Mouse (Mus musculus): ENCODE measurements around the gene Nras. TPM values are rescaled to one million over a fixed set of nuclear protein-coding genes. Genes with fewer than 3 reads are reported as not detected.
A peak's percentile ranks its signal among the peaks of the same experiment; 100 is the strongest.

Gene Nras
- polyA plus RNA-seq, 1 experiment from 2014 or later: 98.0 TPM

DNA sequence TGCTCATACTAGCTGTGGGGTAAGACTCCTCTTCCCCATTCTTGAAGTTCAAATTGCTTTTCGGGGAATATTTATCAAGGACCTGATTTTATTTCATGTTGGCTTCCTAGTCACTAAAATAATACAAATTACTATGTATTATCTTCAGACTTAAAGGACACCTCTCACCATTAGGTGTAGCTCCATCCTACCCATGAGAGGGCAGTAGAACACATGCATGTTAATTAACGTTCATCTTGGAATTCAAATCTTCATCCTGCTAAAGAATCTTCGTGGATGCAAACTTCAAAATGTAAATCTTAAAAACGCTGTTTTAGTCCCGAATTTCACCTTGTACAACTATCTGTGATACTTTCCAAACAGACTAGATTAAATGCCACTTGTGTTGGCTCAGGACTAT is 43.1 kb downstream of the Nras start:
- WGBS: 46% methylated on average over 5 of the region's 5 CpGs
- no peak overlapping the region for H3K4me3 ChIP-seq
- no peaks in the 10 kb centered on the region for H3K9me3 ChIP-seq
- H3K27me3 ChIP-seq: no peaks in the 10 kb centered on the region
- no peak overlapping the region for H3K4me2 ChIP-seq
- H3K4me1 ChIP-seq: peaks cover 7% of the 10 kb centered on the region
- no peak for ATAC-seq (ENCODE audit: insufficient number of reproducible peaks, low FRiP score, low TSS enrichment, low read depth)
- no peaks in the 10 kb centered on the region for H3K36me3 ChIP-seq
- no peak overlapping the region for H3K9ac ChIP-seq
- no peak overlapping the region for H3K27ac ChIP-seq

GRCm38 (mm10) chr3:103101909-103102308 is 43.8 kb downstream of the Nras start:
- H3K36me3 ChIP-seq: no peaks in the 10 kb centered on the region
- no peaks in the 10 kb centered on the region for H3K9me3 ChIP-seq
- peak overlapping the region; percentile 81 for H3K4me2 ChIP-seq
- no peaks in the 10 kb centered on the region for H3K27me3 ChIP-seq
- H3K4me1 ChIP-seq: peaks cover 7% of the 10 kb centered on the region
- H3K9ac ChIP-seq: peak overlapping the region; percentile 66
- ATAC-seq (ENCODE audit: insufficient number of reproducible peaks, low FRiP score, low TSS enrichment, low read depth): peak; percentile 32; the same call in 1 of the 2 replicates
- WGBS: 2% methylated on average over 14 of the region's 14 CpGs
- H3K27ac ChIP-seq: peak overlapping the region; percentile 85
- peak overlapping the region; percentile 83 for H3K4me3 ChIP-seq

- ATAC-seq (ENCODE audit: insufficient number of reproducible peaks, low FRiP score, low TSS enrichment, low read depth): peak; percentile 96
- under 1% methylated on average over 72 of the region's 72 CpGs for WGBS
- peaks cover 7% of the 10 kb centered on the region for H3K4me1 ChIP-seq
- H3K27ac ChIP-seq: peak within 1 kb of the TSS; percentile 85
- H3K27me3 ChIP-seq: no peaks in the 10 kb centered on the region
- H3K4me2 ChIP-seq: peak within 1 kb of the TSS; percentile 81
- H3K9ac ChIP-seq: peak within 1 kb of the TSS; percentile 66
- H3K4me3 ChIP-seq: peak within 1 kb of the TSS; percentile 83
- H3K36me3 ChIP-seq: no peaks in the 10 kb centered on the region
- H3K9me3 ChIP-seq: no peaks in the 10 kb centered on the region
Measured at GRCm38 (mm10) chr3:103102454-103103390, 44.6 kb downstream of the Nras start, which contains the start of gene Dennd2c. Gene Dennd2c (plus strand): TSS chr3:103102604.

- Histone ChIP-seq H3K4me1 (no peaks in the 10 kb centered on the region), H3K27ac (no peak overlapping the region), H3K36me3 (no peaks in the 10 kb centered on the region), H3K9ac (no peak overlapping the region), H3K4me3 (no peak overlapping the region), H3K9me3 (no peaks in the 10 kb centered on the region), H3K27me3 (no peaks in the 10 kb centered on the region), H3K4me2 (no peak overlapping the region)
- ATAC-seq (ENCODE audit: insufficient number of reproducible peaks, low FRiP score, low TSS enrichment, low read depth): no peak
- 79% methylated on average over 7 of the region's 7 CpGs for WGBS
Measured at GRCm38 (mm10) chr3:103107565-103108240, 49.6 kb downstream of the Nras start.

DNA sequence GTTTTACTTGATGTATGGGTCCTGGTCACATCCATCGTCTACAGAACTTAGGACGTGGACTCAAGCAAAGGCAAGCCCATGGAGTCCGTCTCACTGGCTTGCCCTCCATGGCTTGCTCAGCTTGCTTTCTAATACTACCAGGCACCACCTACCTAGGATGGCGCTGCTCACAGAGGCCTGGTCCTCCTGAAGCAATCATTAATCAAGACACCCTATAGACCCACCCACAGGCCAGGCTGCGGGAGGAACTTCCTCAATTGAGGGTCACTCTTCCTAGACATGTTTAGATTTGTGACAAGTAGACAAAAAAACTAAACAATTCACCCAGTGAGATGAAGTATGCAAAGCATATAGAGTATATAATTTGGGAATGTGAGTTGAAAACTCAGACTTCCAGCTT is 54.1 kb downstream of the Nras start:
- no peak for ATAC-seq (ENCODE audit: insufficient number of reproducible peaks, low FRiP score, low TSS enrichment, low read depth)
- no peaks in the 10 kb centered on the region for H3K9me3 ChIP-seq
- H3K27me3 ChIP-seq: no peaks in the 10 kb centered on the region
- no peak overlapping the region for H3K4me3 ChIP-seq
- H3K27ac ChIP-seq: no peak overlapping the region
- 66% methylated on average over 5 of the region's 5 CpGs for WGBS
- H3K4me1 ChIP-seq: no peaks in the 10 kb centered on the region
- no peak overlapping the region for H3K9ac ChIP-seq
- no peaks in the 10 kb centered on the region for H3K36me3 ChIP-seq
- H3K4me2 ChIP-seq: no peak overlapping the region

Other genes starting within 250 kb of the Nras start
- gene Sycp1, start 122.2 kb upstream of the Nras start, polyA plus RNA-seq (2015; fragmentation: Nextera tagmentation; extraction: Ambion mirVana): not detected in 2 replicates
- gene Nr1h5, start 94.2 kb upstream of the Nras start, polyA plus RNA-seq (2015; fragmentation: Nextera tagmentation; extraction: Ambion mirVana): not detected in 2 replicates
- 65.4 and 68.1 TPM in 2 replicates for gene Sike1, start 62.6 kb upstream of the Nras start, polyA plus RNA-seq (2015; fragmentation: Nextera tagmentation; extraction: Ambion mirVana)
- gene Csde1, start 37.9 kb upstream of the Nras start, polyA plus RNA-seq (2015; fragmentation: Nextera tagmentation; extraction: Ambion mirVana): 312 and 324 TPM in 2 replicates
- 6.2 and 20.5 TPM in 2 replicates for gene Ampd1, start 15.7 kb downstream of the Nras start, polyA plus RNA-seq (2015; fragmentation: Nextera tagmentation; extraction: Ambion mirVana)
- 16.3 and 16.7 TPM in 2 replicates for gene Dennd2c, start 44.3 kb downstream of the Nras start, polyA plus RNA-seq (2015; fragmentation: Nextera tagmentation; extraction: Ambion mirVana)
- 180 and 186 TPM in 2 replicates for gene Bcas2, start 113.4 kb downstream of the Nras start, polyA plus RNA-seq (2015; fragmentation: Nextera tagmentation; extraction: Ambion mirVana)
- gene Trim33, start 221.0 kb downstream of the Nras start, polyA plus RNA-seq (2015; fragmentation: Nextera tagmentation; extraction: Ambion mirVana): 15.3 and 20.3 TPM in 2 replicates